Mouse (Mus musculus) C2C12 (cell line): ENCODE measurements at regions not wholly inside any gene's neighbourhood (a gene's known extent, or its start where the extent isn't known, plus 50 kb on each side); places are given as distances from the start of the nearest gene placed in this dataset.
"Not testable (repeated sequence)": the region's sequence is repeated elsewhere in the genome, so short reads cannot be mapped to it uniquely, and the experiment has no call there.

Source experiments
- CTCF ChIP-seq: IDR thresholded peaks from one replicate; pipeline ENCODE4 v1.5.1; 2011; ENCODE audit not compliant: control insufficient read depth, insufficient read depth, insufficient read length
- FOSL1 ChIP-seq: IDR thresholded peaks from one replicate; pipeline ENCODE4 v1.8.0; 2011; ENCODE audit warnings: mild to moderate bottlenecking, low read length; ENCODE audit not compliant: poor library complexity, insufficient read depth, severe bottlenecking
- MAX ChIP-seq: IDR thresholded peaks from one replicate; pipeline ENCODE4 v1.6.1; 2011; ENCODE audit warnings: mild to moderate bottlenecking, control low read depth
- MYOG ChIP-seq: IDR thresholded peaks from one replicate; pipeline ENCODE4 v1.6.1; 2011; ENCODE audit not compliant: control insufficient read depth, insufficient read length; ENCODE audit errors: extremely low read depth
- USF1 ChIP-seq: IDR thresholded peaks from one replicate; pipeline ENCODE4 v1.6.1; 2011; ENCODE audit warnings: low read depth, mild to moderate bottlenecking, control low read depth, moderate library complexity

GRCm38 (mm10) chr7:118314886-118315285, 71.4 kb upstream of the Smg1 start:
- not testable (repeated sequence) for TF ChIP-seq CTCF, MYOG, FOSL1, USF1, MAX
